Mouse (Mus musculus): Measurements from ENCODE around the gene Man2a1. TPM values are rescaled to one million over a fixed set of nuclear protein-coding genes. Genes with fewer than 3 reads are reported as not detected.
A peak's percentile ranks its signal among the peaks of the same experiment; 100 is the strongest.

The Man2a1 gene
- polyA plus RNA-seq, 1 experiment: 12.5 TPM

DNA sequence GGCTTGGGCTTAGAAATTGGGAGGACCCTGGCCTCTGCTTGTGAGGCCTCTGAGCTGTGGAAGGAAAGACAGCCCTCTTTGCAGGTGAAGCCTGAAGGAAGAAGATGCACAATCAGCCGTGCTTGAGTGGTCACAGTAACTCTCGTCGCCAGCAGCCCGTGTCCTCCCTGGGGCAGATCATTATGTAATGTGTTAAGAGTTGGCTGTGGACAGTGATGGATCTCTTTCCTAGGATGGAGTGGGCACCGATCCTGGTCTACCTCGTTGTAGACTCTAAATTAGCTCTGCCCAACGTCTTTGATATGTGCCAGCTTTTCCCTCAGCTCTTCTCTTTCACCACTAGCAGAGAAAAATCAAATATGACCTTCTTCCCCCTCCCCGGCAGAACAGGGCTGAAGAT lies 20.7 kb downstream of the Man2a1 start:
- H3K79me2 ChIP-seq (ENCODE audit: control insufficient read depth, insufficient read depth): peaks cover 73% of the 10 kb centered on the region
- TF ChIP-seq CTCF (IDR thresholded peaks at IDR 0.05; ENCODE audit: control insufficient read depth, insufficient read depth, insufficient read length) (no peak), MYOG (IDR thresholded peaks at IDR 0.05; ENCODE audit: control insufficient read depth, extremely low read depth, insufficient read length) (no peak), CEBPB (IDR thresholded peaks at IDR 0.05; ENCODE audit: low read depth) (no peak), USF1 (IDR thresholded peaks at IDR 0.05; ENCODE audit: low read depth) (no peak), FOSL1 (IDR thresholded peaks at IDR 0.05; ENCODE audit: insufficient read depth, low read length, poor library complexity, severe bottlenecking) (no peak), MAX (IDR thresholded peaks at IDR 0.05) (no peak), MYOD1 (IDR thresholded peaks at IDR 0.05; ENCODE audit: control insufficient read depth, insufficient read length, low read depth) (no peak)
- H3K27me3 ChIP-seq (ENCODE audit: control insufficient read depth, insufficient read depth, insufficient read length): no peaks in the 10 kb centered on the region
- H3ac ChIP-seq (ENCODE audit: control insufficient read depth, insufficient read length, low read depth): no peak overlapping the region
- peaks cover 18% of the 10 kb centered on the region for H3K36me3 ChIP-seq (ENCODE audit: control insufficient read depth, insufficient read depth)
- no peak overlapping the region for H3K4me3 ChIP-seq (ENCODE audit: insufficient read depth, poor library complexity, severe bottlenecking)
- H3K79me3 ChIP-seq (ENCODE audit: low read depth): peaks cover 29% of the 10 kb centered on the region

DNA sequence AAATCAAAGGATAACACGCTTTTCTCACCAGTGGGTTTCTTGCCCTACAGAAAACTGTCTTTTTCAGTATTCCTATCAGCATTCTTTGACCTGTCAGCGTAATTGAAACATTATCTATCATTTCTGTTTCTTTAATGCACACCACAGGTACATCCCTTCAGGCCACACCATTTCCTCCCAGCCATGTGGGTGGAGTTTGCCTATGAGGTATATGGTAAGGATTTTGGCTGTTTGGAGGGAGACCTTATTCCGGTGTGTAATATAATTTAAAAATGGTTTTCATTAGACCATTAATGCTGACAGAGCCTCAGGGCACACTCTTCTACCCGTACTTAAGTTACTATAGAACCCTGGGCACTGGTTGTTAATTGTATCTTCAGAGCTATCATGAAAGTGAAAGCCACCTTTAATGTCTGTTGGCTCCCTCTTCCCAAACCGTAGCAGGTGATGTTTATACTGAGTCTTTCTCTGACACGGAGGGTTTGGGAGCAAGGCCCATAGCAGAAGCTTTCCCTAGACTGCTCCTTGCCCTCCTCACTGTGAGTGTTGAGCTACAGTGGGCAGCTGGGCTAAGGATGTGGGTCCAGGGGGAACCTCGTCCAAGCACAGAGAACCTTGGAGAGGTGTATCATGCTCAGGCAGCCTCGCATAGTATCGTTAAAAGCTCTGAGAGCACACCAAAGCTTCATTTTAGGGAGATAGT lies 21.3 kb downstream of the Man2a1 start:
- H3K79me3 ChIP-seq (ENCODE audit: low read depth): peaks cover 26% of the 10 kb centered on the region
- peaks cover 24% of the 10 kb centered on the region for H3K36me3 ChIP-seq (ENCODE audit: control insufficient read depth, insufficient read depth)
- peaks cover 69% of the 10 kb centered on the region for H3K79me2 ChIP-seq (ENCODE audit: control insufficient read depth, insufficient read depth)
- H3K4me3 ChIP-seq (ENCODE audit: insufficient read depth, poor library complexity, severe bottlenecking): no peak overlapping the region
- TF ChIP-seq MYOD1 (IDR thresholded peaks at IDR 0.05; ENCODE audit: control insufficient read depth, insufficient read length, low read depth): no peak
- no peak for TF ChIP-seq CEBPB (IDR thresholded peaks at IDR 0.05; ENCODE audit: low read depth)
- TF ChIP-seq CTCF (IDR thresholded peaks at IDR 0.05; ENCODE audit: control insufficient read depth, insufficient read depth, insufficient read length): no peak
- H3K27me3 ChIP-seq (ENCODE audit: control insufficient read depth, insufficient read depth, insufficient read length): no peaks in the 10 kb centered on the region
- H3ac ChIP-seq (ENCODE audit: control insufficient read depth, insufficient read length, low read depth): peak overlapping the region; percentile 68

DNA sequence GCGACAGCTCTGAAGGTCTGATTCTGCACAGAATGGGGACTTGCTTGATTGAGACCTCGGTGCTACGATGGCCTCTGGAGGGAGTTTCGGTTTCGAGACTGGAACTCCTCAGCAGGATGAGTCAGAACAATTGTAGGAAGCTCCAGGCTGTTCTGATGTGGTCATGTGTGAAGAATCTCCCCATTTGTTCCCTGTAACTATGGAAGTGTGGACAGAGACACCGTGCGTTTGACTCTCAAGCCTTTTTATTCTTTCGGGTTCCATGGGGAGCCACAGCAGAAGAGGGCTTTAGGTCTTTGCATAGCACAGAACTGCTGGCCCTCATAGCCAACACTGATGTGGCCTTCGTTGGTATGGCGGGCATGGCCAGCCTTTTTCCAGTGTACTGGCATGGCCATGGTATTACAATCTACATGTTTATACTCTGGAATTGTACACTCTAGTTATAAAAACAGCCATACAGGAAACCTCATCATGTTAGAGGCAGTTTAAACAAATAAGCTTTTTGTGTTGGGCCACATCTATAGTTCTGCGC lies 21.9 kb downstream of the Man2a1 start:
- Histone ChIP-seq H3K36me3 (ENCODE audit: control insufficient read depth, insufficient read depth) (peaks cover 30% of the 10 kb centered on the region), H3K4me3 (ENCODE audit: insufficient read depth, poor library complexity, severe bottlenecking) (no peak overlapping the region), H3ac (ENCODE audit: control insufficient read depth, insufficient read length, low read depth) (peak overlapping the region; percentile 68), H3K79me3 (ENCODE audit: low read depth) (peaks cover 23% of the 10 kb centered on the region), H3K79me2 (ENCODE audit: control insufficient read depth, insufficient read depth) (peaks cover 69% of the 10 kb centered on the region), H3K27me3 (ENCODE audit: control insufficient read depth, insufficient read depth, insufficient read length) (no peaks in the 10 kb centered on the region)
- TF ChIP-seq MAX (IDR thresholded peaks at IDR 0.05) (no peak), MYOD1 (IDR thresholded peaks at IDR 0.05; ENCODE audit: control insufficient read depth, insufficient read length, low read depth) (no peak), FOSL1 (IDR thresholded peaks at IDR 0.05; ENCODE audit: insufficient read depth, low read length, poor library complexity, severe bottlenecking) (no peak), USF1 (IDR thresholded peaks at IDR 0.05; ENCODE audit: low read depth) (peak; percentile 17)

DNA sequence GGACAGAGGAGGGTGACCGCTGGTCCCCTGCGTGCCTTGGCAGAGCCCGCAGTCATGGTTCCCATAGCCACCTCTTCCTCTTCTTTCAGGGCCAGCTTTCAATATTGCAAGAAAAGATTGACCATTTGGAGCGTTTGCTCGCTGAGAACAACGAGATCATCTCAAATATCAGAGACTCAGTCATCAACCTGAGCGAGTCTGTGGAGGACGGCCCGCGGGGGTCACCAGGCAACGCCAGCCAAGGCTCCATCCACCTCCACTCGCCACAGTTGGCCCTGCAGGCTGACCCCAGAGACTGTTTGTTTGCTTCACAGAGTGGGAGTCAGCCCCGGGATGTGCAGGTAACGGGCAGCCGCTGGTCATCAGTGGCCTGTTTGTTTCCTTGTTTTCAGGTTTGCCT lies 23.9 kb downstream of the Man2a1 start:
- peaks cover 9% of the 10 kb centered on the region for H3K79me3 ChIP-seq (ENCODE audit: low read depth)
- no peak overlapping the region for H3K4me3 ChIP-seq (ENCODE audit: insufficient read depth, poor library complexity, severe bottlenecking)
- peaks cover 39% of the 10 kb centered on the region for H3K36me3 ChIP-seq (ENCODE audit: control insufficient read depth, insufficient read depth)
- peaks cover 52% of the 10 kb centered on the region for H3K79me2 ChIP-seq (ENCODE audit: control insufficient read depth, insufficient read depth)
- no peak overlapping the region for H3ac ChIP-seq (ENCODE audit: control insufficient read depth, insufficient read length, low read depth)
- H3K27me3 ChIP-seq (ENCODE audit: control insufficient read depth, insufficient read depth, insufficient read length): no peaks in the 10 kb centered on the region
- TF ChIP-seq FOSL1 (IDR thresholded peaks at IDR 0.05; ENCODE audit: insufficient read depth, low read length, poor library complexity, severe bottlenecking) (no peak), CEBPB (IDR thresholded peaks at IDR 0.05; ENCODE audit: low read depth) (no peak), MAX (IDR thresholded peaks at IDR 0.05) (no peak)

DNA sequence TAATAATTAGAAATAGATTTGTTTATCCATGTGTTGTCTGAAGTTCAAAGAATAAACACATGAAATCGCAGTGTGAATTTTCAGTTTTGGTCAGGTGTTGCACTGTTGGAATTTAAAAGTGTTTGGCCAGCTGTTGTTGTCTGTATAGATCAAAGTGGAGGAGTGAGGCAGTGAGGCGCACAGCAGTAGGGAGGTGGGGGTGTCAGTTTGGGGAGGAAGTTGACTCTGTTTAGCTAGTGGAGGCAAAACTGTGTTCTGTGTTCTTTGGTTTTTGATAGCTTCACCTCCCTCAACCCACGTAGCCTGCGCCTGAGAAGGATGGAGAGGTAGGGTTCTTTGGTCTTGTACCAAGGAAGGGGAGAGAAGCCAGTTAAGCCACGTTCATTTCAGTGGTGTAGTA lies 28.3 kb downstream of the Man2a1 start:
- H3K4me3 ChIP-seq (ENCODE audit: insufficient read depth, poor library complexity, severe bottlenecking): no peak overlapping the region
- peaks cover 9% of the 10 kb centered on the region for H3K79me2 ChIP-seq (ENCODE audit: control insufficient read depth, insufficient read depth)
- H3K36me3 ChIP-seq (ENCODE audit: control insufficient read depth, insufficient read depth): peaks cover 63% of the 10 kb centered on the region
- H3K27me3 ChIP-seq (ENCODE audit: control insufficient read depth, insufficient read depth, insufficient read length): no peaks in the 10 kb centered on the region
- TF ChIP-seq USF1 (IDR thresholded peaks at IDR 0.05; ENCODE audit: low read depth) (no peak), MAX (IDR thresholded peaks at IDR 0.05) (no peak), FOSL1 (IDR thresholded peaks at IDR 0.05; ENCODE audit: insufficient read depth, low read length, poor library complexity, severe bottlenecking) (no peak), MYOD1 (IDR thresholded peaks at IDR 0.05; ENCODE audit: control insufficient read depth, insufficient read length, low read depth) (no peak), CTCF (IDR thresholded peaks at IDR 0.05; ENCODE audit: control insufficient read depth, insufficient read depth, insufficient read length) (no peak), CEBPB (IDR thresholded peaks at IDR 0.05; ENCODE audit: low read depth) (no peak), MYOG (IDR thresholded peaks at IDR 0.05; ENCODE audit: control insufficient read depth, extremely low read depth, insufficient read length) (no peak)
- H3K79me3 ChIP-seq (ENCODE audit: low read depth): no peaks in the 10 kb centered on the region
- H3ac ChIP-seq (ENCODE audit: control insufficient read depth, insufficient read length, low read depth): no peak overlapping the region

DNA sequence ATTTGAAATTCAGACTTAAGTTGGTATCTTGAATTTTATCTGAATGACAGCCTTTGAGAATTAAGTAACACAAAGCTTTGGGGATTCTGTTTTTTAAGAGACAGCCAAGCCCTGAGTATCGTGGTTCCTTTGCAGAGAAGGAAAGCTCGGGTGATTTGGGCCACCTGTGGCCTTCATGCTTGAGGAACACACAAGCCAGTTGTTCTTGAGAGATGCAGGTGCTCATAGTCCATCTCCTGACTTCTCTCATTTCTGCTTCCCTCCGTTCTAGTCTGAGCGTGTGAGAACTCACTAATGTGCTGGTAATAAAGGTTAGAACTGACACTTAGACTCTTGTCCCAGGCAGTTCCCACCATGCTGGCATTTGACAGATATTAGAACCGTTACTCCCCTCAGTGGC lies 28.9 kb downstream of the Man2a1 start:
- peaks cover 3% of the 10 kb centered on the region for H3K79me2 ChIP-seq (ENCODE audit: control insufficient read depth, insufficient read depth)
- no peak for TF ChIP-seq MAX (IDR thresholded peaks at IDR 0.05)
- TF ChIP-seq FOSL1 (IDR thresholded peaks at IDR 0.05; ENCODE audit: insufficient read depth, low read length, poor library complexity, severe bottlenecking): no peak
- TF ChIP-seq CTCF (IDR thresholded peaks at IDR 0.05; ENCODE audit: control insufficient read depth, insufficient read depth, insufficient read length): no peak
- TF ChIP-seq MYOG (IDR thresholded peaks at IDR 0.05; ENCODE audit: control insufficient read depth, extremely low read depth, insufficient read length): no peak
- no peak for TF ChIP-seq CEBPB (IDR thresholded peaks at IDR 0.05; ENCODE audit: low read depth)
- TF ChIP-seq USF1 (IDR thresholded peaks at IDR 0.05; ENCODE audit: low read depth): no peak
- no peak for TF ChIP-seq MYOD1 (IDR thresholded peaks at IDR 0.05; ENCODE audit: control insufficient read depth, insufficient read length, low read depth)
- no peak overlapping the region for H3ac ChIP-seq (ENCODE audit: control insufficient read depth, insufficient read length, low read depth)
- H3K27me3 ChIP-seq (ENCODE audit: control insufficient read depth, insufficient read depth, insufficient read length): no peaks in the 10 kb centered on the region
- H3K4me3 ChIP-seq (ENCODE audit: insufficient read depth, poor library complexity, severe bottlenecking): no peak overlapping the region
- peaks cover 63% of the 10 kb centered on the region for H3K36me3 ChIP-seq (ENCODE audit: control insufficient read depth, insufficient read depth)
- no peaks in the 10 kb centered on the region for H3K79me3 ChIP-seq (ENCODE audit: low read depth)

Measured in C2C12 (cell line).